Mouse (Mus musculus) kidney, postnatal 0 days (tissue): Measurements from ENCODE around the gene Rnf185. TPM values are rescaled to one million over a fixed set of nuclear protein-coding genes. Genes with fewer than 3 reads are reported as not detected.

Experiments used
- ATAC-seq: fragments of 200-750 bp; cut with Nextera tagmentation; replicated peaks from 2 replicates; pipeline ENCODE4 v1.8.0; 2017; ENCODE audit warnings: low read depth, moderate number of reproducible peaks, moderate TSS enrichment, moderate library complexity; ENCODE audit not compliant: low FRiP score
- DNase-seq: peaks from one replicate; pipeline ENCODE4 v3.0.0-alpha.2; 2016; ENCODE audit warnings: low spot score
- H3K27ac ChIP-seq: fragments of 300-500 bp; sonication (generic); 2 replicates; pipeline ENCODE4 v1.5.1; 2014; ENCODE audit warnings: mild to moderate bottlenecking
- H3K27me3 ChIP-seq: fragments of 300-500 bp; sonication (generic); 2 replicates; pipeline ENCODE4 v1.6.1; 2014; ENCODE audit warnings: low read length, mixed read lengths; ENCODE audit not compliant: insufficient read depth
- H3K36me3 ChIP-seq: fragments of 300-500 bp; sonication (generic); 2 replicates; pipeline ENCODE4 v1.6.1; 2014; ENCODE audit warnings: low read length, mixed read lengths; ENCODE audit not compliant: insufficient read depth
- H3K4me1 ChIP-seq: fragments of 300-500 bp; sonication (generic); replicated peaks from 2 replicates; pipeline ENCODE4 v1.6.1; 2014; ENCODE audit warnings: antibody characterized with exemption, low read length, mixed read lengths; ENCODE audit not compliant: insufficient read depth
- H3K4me2 ChIP-seq: fragments of 300-500 bp; sonication (generic); 2 replicates; pipeline ENCODE4 v1.6.1; 2014; ENCODE audit warnings: mild to moderate bottlenecking, low read length, moderate library complexity, mixed read lengths
- H3K4me3 ChIP-seq: fragments of 300-500 bp; sonication (generic); replicated peaks from 2 replicates; pipeline ENCODE4 v1.5.1; 2014; ENCODE audit warnings: low read depth, low read length
- H3K9ac ChIP-seq: fragments of 300-500 bp; sonication (generic); 2 replicates; pipeline ENCODE4 v1.6.1; 2014; ENCODE audit warnings: low read depth, low read length
- H3K9me3 ChIP-seq: fragments of 300-500 bp; sonication (generic); replicated peaks from 2 replicates; pipeline ENCODE4 v1.6.1; 2016; ENCODE audit warnings: low read length, inconsistent platforms, mixed read lengths
- CTCF ChIP-seq: IDR thresholded peaks from 2 replicates; pipeline ENCODE4 v1.5.1; 2016; ENCODE audit warnings: antibody characterized with exemption, low read depth, mild to moderate bottlenecking, moderate library complexity
- WGBS: fragments of 180-500 bp; shearing (Covaris S2); extraction: QIAGEN DNeasy Blood & Tissue Kit; methylation state at CpG from one replicate; pipeline ENCODE4 v1.1.7; 2014; 5-methylcytosine and 5-hydroxymethylcytosine counted together
- polyA plus RNA-seq: library from polyadenylated mRNA; unstranded; fragments of >200 nt; fragmentation: Nextera tagmentation; extraction: Ambion mirVana; gene quantifications from 2 replicates; pipeline ENCODE4 v1.2.1, GENCODE M21; 2015

Gene Rnf185
- polyA plus RNA-seq, 1 experiment from 2014 or later, result 37.8 TPM

GRCm38 (mm10) chr11:3437621-3438020 lies 14.5 kb downstream of the Rnf185 start:
- H3K4me3 ChIP-seq, result no peak overlapping the region
- H3K4me1 ChIP-seq, result no peaks in the 10 kb centered on the region
- 87% methylated on average over 1 of the region's 1 CpGs for WGBS
- DNase-seq (no peak), ATAC-seq (no peak)
- TF ChIP-seq CTCF, result no peak
- H3K9ac ChIP-seq, result no peak overlapping the region
- no peak overlapping the region for H3K27ac ChIP-seq
- H3K36me3 ChIP-seq, result no peaks in the 10 kb centered on the region
- no peaks in the 10 kb centered on the region for H3K9me3 ChIP-seq
- no peak overlapping the region for H3K4me2 ChIP-seq
- H3K27me3 ChIP-seq, result no peaks in the 10 kb centered on the region

GRCm38 (mm10) chr11:3433809-3434208 lies 18.4 kb downstream of the Rnf185 start:
- no peak for TF ChIP-seq CTCF
- no peak for DNase-seq
- WGBS, result 75% methylated on average over 4 of the region's 4 CpGs

GRCm38 (mm10) chr11:3431976-3432603 lies 20.1 kb downstream of the Rnf185 start:
- DNase-seq (no peak), ATAC-seq (no peak)
- H3K4me2 ChIP-seq, result no peak overlapping the region
- H3K9ac ChIP-seq, result no peak overlapping the region
- no peaks in the 10 kb centered on the region for H3K27me3 ChIP-seq
- 92% methylated on average over 6 of the region's 6 CpGs for WGBS
- H3K27ac ChIP-seq, result no peak overlapping the region
- no peak for TF ChIP-seq CTCF
- no peaks in the 10 kb centered on the region for H3K9me3 ChIP-seq
- no peaks in the 10 kb centered on the region for H3K4me1 ChIP-seq
- H3K4me3 ChIP-seq, result no peak overlapping the region
- H3K36me3 ChIP-seq, result 0 out of 2 replicates have a peak, but pooled peaks cover 3% of the 10 kb centered on the region

More at GRCm38 (mm10) chr11:3433809-3434208, 18.4 kb downstream of the Rnf185 start:
- no peak overlapping the region for H3K4me3 ChIP-seq
- H3K4me1 ChIP-seq, result no peaks in the 10 kb centered on the region
- ATAC-seq, result no peak
- H3K9ac ChIP-seq, result no peak overlapping the region
- H3K27ac ChIP-seq, result no peak overlapping the region
- H3K36me3 ChIP-seq, result no peaks in the 10 kb centered on the region
- no peaks in the 10 kb centered on the region for H3K27me3 ChIP-seq
- H3K4me2 ChIP-seq, result no peak overlapping the region
- no peaks in the 10 kb centered on the region for H3K9me3 ChIP-seq

- no peak overlapping the region for H3K4me3 ChIP-seq
- H3K4me2 ChIP-seq, result no peak overlapping the region
- no peaks in the 10 kb centered on the region for H3K9me3 ChIP-seq
- 92% methylated on average over 3 of the region's 3 CpGs for WGBS
- DNase-seq (no peak), ATAC-seq (no peak)
- H3K36me3 ChIP-seq, result 0 out of 2 replicates have a peak, but pooled peaks cover 3% of the 10 kb centered on the region
- TF ChIP-seq CTCF, result no peak
- no peaks in the 10 kb centered on the region for H3K4me1 ChIP-seq
- H3K9ac ChIP-seq, result no peak overlapping the region
- no peaks in the 10 kb centered on the region for H3K27me3 ChIP-seq
- no peak overlapping the region for H3K27ac ChIP-seq
Observed at GRCm38 (mm10) chr11:3431515-3431914, 20.6 kb downstream of the Rnf185 start.

GRCm38 (mm10) chr11:3428632-3429031 lies 23.5 kb downstream of the Rnf185 start:
- H3K27me3 ChIP-seq, result no peaks in the 10 kb centered on the region
- H3K4me2 ChIP-seq, result no peak overlapping the region
- H3K4me1 ChIP-seq, result no peaks in the 10 kb centered on the region
- H3K27ac ChIP-seq, result no peak overlapping the region
- no peaks in the 10 kb centered on the region for H3K9me3 ChIP-seq
- DNase-seq, result no peak
- no peak overlapping the region for H3K9ac ChIP-seq
- no peak for ATAC-seq
- 82% methylated on average over 7 of the region's 7 CpGs for WGBS
- TF ChIP-seq CTCF, result no peak
- peaks cover 25% of the 10 kb centered on the region; the same call in 1 of the 2 replicates for H3K36me3 ChIP-seq
- no peak overlapping the region for H3K4me3 ChIP-seq

- no peaks in the 10 kb centered on the region for H3K9me3 ChIP-seq
- ATAC-seq (0 out of 2 replicates have a peak, but pooled peaks have one; percentile 36), DNase-seq (no peak)
- H3K36me3 ChIP-seq, result peaks cover 27% of the 10 kb centered on the region; the same call in 1 of the 2 replicates
- no peak overlapping the region for H3K9ac ChIP-seq
- no peaks in the 10 kb centered on the region for H3K27me3 ChIP-seq
- no peak overlapping the region for H3K4me3 ChIP-seq
- no peak overlapping the region for H3K4me2 ChIP-seq
- H3K27ac ChIP-seq, result no peak overlapping the region
- TF ChIP-seq CTCF, result no peak
- 77% methylated on average over 3 of the region's 3 CpGs for WGBS
- H3K4me1 ChIP-seq, result no peaks in the 10 kb centered on the region
Observed at GRCm38 (mm10) chr11:3427697-3428230, 24.4 kb downstream of the Rnf185 start.

- Histone ChIP-seq H3K4me2 (no peak overlapping the region), H3K4me1 (no peaks in the 10 kb centered on the region), H3K4me3 (no peak overlapping the region), H3K27me3 (no peaks in the 10 kb centered on the region), H3K36me3 (peaks cover 43% of the 10 kb centered on the region), H3K27ac (no peak overlapping the region), H3K9ac (no peak overlapping the region), H3K9me3 (no peaks in the 10 kb centered on the region)
- 77% methylated on average over 4 of the region's 4 CpGs for WGBS
- ATAC-seq (no peak), DNase-seq (no peak)
- no peak for TF ChIP-seq CTCF
Observed at GRCm38 (mm10) chr11:3422242-3422641, 29.9 kb downstream of the Rnf185 start.
